Mouse (Mus musculus) skeletal muscle tissue, adult 2 months (tissue): Measurements from ENCODE around the gene Cby1.

Source experiments
- DNase-seq: peaks from one replicate; pipeline ENCODE4 v3.0.0-alpha.2; 2012; ENCODE audit warnings: low read depth, low spot score

Cby1 gene

GRCm38 (mm10) chr15:79677936-79678335 lies 18.9 kb downstream of the Cby1 start:
- DNase-seq = no peak

GRCm38 (mm10) chr15:79681973-79682372 lies 23.0 kb downstream of the Cby1 start:
- no peak for DNase-seq

- no peak for DNase-seq
Observed at GRCm38 (mm10) chr15:79683146-79683545, 24.1 kb downstream of the Cby1 start.

DNA sequence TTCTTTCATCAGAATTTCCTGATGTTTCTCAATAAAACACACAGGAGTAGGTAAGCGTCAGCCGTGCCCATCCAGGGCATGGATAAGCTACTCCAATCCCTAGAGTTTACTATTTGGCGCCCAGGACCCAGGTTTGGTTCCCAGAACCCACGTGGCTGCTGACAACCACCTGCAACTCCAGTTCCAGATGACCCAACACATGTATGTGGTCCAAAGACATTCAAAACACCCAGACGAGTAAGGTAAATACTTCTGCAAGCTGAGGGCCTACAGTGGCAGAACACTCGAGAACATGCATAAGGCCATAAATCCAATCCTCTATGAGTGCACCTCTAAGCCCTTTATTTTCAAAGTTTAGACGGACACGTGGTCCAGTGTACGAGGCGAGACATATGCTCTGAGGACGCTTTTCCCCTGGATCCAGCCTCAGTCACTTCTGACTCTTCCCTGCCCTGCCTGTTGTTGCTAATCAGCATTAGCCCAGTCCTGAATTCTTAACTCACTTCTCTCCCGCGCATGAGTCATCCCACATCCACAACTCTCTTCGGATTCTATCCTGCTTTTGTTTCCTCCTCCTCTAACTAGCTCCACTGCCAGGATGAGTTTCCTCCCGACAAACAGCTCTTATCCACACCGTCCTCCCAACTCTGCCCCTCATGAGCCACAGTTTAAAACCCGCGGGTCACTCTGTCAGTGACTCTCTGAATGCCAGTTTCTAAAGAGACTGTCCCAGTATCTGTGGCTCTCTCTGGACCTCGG lies 24.9 kb downstream of the Cby1 start:
- DNase-seq = no peak

GRCm38 (mm10) chr15:79684616-79685015 lies 25.6 kb downstream of the Cby1 start:
- DNase-seq = no peak

GRCm38 (mm10) chr15:79685141-79685641 lies 26.2 kb downstream of the Cby1 start:
- no peak for DNase-seq

GRCm38 (mm10) chr15:79686046-79686869 lies 27.3 kb downstream of the Cby1 start:
- DNase-seq = no peak

DNA sequence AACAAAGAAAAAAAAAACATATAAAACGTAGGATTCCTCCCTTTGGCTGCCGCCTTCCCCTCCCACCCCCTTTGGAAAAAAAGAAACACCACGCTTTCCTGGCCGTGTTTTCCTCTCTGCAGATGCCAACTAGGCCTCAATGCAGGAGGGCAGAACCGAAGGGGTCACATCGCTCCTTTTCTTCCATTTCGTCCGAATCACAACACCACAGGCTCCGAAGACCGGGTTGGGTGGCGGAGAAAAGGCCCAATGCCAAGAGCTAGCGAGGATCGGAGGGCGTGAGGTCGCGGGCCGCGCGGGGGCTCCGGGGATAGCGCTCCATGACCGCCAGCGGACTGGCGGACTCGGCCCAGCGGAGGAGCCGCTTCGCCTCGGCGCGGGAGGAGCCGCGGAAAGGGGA lies 28.2 kb downstream of the Cby1 start:
- peak; percentile 34 for DNase-seq

- DNase-seq = peak; percentile 93
Observed at GRCm38 (mm10) chr15:79687646-79688267, 28.8 kb downstream of the Cby1 start, which contains the start of gene Josd1. Gene Josd1 (minus strand): TSS chr15:79687919.

DNA sequence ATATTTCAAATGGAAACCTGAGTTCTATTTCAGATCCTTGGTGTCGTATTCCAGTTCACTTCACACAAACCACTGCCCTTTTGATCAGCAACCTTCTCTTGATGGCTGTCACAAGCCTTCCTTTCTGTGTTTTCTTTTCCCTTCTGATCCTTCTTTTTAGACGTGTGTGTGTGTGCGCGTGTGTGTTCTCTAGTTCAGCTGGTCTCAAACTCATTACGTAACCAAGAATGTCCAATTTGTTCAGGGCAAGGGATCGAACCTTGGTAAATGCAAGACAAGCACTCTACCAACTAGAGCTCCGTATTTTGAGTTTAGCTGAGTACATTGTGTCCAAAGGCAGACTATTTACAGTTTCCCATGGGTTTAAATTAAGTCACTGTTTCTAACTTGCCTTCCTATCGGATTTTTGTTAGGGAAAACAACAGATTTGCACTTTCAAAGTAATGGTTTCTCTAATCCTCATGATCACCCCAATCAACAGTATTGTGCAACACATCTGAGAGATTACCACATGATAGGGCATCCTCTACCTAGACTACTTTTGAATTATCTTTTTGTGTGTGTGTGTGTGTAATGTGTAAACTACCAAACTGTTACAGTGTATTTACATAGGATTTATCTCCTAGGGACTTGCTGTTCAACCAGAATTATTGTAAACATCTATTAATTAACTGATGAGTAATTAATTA lies 29.4 kb downstream of the Cby1 start:
- no peak for DNase-seq

DNA sequence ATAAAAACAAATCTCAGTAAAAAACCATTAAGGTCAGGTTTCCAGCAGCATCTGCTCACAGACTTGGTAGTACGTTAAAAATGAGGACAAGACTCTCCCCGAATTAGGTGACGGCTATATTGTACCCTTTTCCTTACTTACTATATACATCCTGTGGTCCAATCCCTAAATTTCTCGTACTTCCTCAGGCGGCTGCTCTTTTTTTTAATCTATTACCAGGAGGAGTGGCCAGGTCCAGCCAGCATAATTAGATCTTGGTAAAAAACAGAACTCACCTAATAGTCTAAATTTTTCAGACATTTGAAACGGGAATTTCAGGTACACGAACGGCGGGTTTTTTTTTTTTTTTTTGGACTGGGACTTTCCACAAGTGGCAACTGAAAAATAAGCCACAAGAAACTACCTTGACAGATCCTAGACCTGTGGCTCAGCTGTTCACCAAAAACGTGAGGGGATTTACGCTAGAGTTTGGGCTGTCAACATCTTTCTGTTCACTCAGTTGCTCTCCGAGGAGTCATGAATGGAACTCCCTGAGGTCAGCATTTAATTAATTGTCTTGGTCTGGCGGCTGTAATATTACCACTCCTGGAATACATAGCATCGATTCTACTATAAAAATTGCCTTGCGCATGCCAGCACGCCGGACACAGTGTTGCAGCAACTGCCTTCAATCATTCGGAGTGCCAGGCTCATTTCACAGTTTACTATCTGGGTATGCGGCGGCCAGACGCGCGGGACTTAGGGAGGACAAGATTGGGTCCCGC lies 30.8 kb downstream of the Cby1 start:
- DNase-seq = no peak

DNA sequence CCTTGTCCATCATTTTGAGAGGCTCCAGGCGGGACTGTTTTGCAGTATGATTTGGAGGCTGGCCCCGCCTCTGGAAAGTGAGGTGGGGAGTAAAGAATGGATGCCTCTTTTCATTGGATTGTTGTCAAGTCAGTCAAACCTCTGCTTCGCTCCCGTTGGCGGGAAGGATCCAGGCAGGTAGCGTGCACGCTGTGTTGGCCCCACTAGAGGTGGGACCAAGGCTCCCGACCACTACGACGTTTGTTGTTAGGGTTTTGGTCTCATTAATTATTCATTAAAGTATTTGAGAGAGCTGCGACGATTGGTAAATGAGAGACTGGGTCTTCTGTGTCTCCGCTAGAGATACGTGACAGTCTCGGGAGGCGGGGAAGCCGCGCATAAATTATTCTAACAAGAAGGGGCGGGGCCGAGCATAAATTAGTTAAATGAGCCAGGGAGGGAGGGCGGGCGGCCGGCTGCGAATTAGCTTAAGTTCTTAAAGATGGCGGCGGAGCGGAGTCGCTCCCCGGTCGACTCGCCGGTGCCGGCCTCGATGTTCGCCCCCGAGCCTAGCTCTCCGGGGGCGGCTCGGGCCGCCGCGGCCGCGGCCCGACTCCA lies 31.5 kb downstream of the Cby1 start, which contains the start of gene Gtpbp1:
TSS of gene Gtpbp1 (plus strand) at position 420 of the 597 bp plus-strand sequence.
- peak; percentile 100 for DNase-seq

DNA sequence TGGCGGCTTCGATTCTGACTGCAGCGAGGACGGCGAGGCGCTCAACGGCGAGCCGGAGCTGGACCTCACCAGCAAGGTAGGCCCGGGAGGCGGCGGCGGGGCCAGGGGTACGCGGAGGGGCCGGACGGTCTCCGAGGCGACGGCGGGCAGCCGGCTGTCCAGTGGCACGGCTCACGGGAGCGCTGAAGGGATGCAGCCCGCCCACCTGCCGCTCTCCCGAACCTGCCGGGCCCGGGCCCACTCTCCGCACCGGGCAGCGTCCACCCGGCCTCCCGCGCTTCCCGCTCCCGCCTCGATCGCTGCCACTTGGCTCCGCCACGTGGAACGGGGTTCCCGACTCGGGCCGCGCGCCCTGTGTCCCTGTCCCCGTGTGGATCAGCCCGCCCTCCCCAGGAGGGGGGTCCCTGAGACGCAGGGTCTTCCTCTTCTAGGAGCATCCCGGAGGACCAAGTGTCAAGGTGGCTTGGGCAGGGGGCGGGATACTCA lies 32.1 kb downstream of the Cby1 start:
- DNase-seq = no peak

DNA sequence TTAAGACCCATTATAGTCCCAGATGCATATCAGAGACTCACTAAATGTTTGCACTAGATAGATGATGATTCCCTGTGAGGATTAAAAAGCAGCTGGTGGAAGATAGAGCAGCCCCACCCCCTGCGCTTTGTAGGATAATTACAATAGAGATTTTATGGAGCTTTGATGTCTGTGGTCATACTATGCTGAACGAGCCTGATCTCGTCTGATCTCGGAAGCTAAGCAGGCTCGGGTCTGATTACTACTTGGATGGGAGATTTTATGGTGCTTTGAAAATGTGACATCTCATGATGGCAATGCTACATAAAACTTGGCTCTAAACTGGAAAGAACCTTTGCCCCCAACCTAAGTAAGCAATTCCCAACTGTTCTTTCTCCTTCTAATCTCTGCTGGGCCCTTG lies 33.3 kb downstream of the Cby1 start:
- no peak for DNase-seq

- no peak for DNase-seq
Observed at GRCm38 (mm10) chr15:79693740-79694139, 34.7 kb downstream of the Cby1 start.

GRCm38 (mm10) chr15:79694512-79694911 lies 35.5 kb downstream of the Cby1 start:
- DNase-seq = no peak

- no peak for DNase-seq
Observed at GRCm38 (mm10) chr15:79695516-79695915, 36.5 kb downstream of the Cby1 start.

DNA sequence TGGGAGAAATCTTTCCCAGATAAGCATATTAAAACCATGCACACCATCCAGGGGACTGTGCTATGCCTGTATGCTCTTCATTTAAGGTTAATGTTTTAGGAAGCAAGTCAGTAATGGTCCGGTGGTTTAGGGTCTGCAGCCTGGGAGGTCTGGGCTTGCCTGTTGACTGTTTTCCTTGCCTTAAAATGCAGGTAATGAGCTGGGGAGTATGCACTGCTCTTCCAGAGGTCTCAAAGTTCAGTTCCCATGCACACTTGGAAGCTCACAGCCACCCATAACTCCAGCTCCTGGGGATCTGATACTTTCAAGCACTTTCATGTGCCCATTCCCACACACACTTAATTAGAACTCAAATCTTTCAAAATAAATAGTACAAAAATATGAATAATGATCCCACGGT lies 37.5 kb downstream of the Cby1 start:
- DNase-seq = no peak

GRCm38 (mm10) chr15:79697011-79697410 lies 38.0 kb downstream of the Cby1 start:
- DNase-seq = no peak

- no peak for DNase-seq
Observed at GRCm38 (mm10) chr15:79697558-79698187, 38.7 kb downstream of the Cby1 start.
